Comparison of ENCODE assay signal across 11 mouse cellular contexts in the genomic region with DNA sequence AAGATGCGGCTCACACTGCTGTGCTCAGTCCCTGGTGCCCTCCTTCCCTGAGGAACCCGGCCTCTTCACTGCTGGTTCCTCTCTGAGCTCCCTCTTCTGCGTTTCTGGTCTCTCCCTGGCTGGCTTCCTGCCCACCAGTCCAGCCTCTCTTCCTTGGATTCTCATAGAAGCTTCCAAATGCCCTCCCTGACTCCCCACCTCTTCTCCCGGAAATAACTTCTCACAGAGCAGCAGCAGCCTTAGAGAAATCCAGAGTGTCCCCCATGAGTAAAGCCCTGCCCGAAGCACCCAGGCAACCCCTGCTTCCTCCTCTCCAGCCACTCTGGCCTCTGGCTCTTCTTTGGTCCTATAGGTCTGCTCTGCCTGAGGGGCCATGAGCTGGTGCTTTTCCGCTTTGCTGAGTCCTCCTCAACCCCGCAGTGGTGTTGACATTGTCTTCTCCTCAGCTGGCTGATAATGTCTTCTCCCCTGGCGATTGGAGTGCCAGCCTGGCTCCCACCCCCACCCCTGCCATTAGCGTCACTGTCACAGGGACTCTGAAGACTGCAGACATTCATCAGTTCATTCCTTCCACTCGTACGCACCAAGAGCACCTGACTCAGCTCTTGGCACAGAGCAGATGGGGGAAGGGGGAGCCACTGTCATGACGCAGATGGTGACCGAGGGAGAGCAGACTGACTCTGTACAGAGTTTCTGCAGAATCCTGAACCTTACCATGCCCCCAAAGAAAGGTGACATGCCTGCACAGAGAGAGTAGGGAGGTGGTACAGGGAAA.
DNase-seq lines count a peak whose midpoint lies in the region; ATAC-seq and TF ChIP-seq lines count a peak whose summit lies in the region.
"Had no signal": no experiment of that assay in that cellular context is flagged by ENCODE, and none has a peak within 500 bp of the region (broad histone marks: within the 10 kb centered on the region; RNA-seq: fewer than 3 reads in every experiment).

No protein-coding gene starts in this region.

- no peaks in the 10 kb centered on the region for H3K9me3 ChIP-seq in heart, postnatal 0 days (replicated peaks; ENCODE audit: control insufficient read depth, low read length)

- no peak overlapping the region for H3K27ac ChIP-seq in layer of hippocampus, adult 2 months
- no peak overlapping the region for H3K27ac ChIP-seq in heart, postnatal 0 days (ENCODE audit: low read depth)

- peak overlapping the region; percentile 19 for H3K4me2 ChIP-seq in heart, postnatal 0 days (ENCODE audit: low read depth, low read length)

- no peak overlapping the region for H3K9ac ChIP-seq in heart, postnatal 0 days (replicated peaks; ENCODE audit: low read depth, low read length)

- no peak for TF ChIP-seq CTCF in layer of hippocampus, adult 2 months (conservative IDR thresholded peaks at IDR 0.05)
- no peak for TF ChIP-seq CTCF in heart, postnatal 0 days (IDR thresholded peaks at IDR 0.05; ENCODE audit: low read depth)

- ATAC-seq in heart, postnatal 0 days (ENCODE audit: insufficient read depth, low read depth) = peak; percentile 90
- ATAC-seq: activated CD4-positive, CD25-positive, alpha-beta regulatory T cell, adult 4 months had no signal

- TF ChIP-seq EP300 in heart, postnatal 0 days (IDR thresholded peaks at IDR 0.05; ENCODE audit: low read depth) = no peak

- H3K36me3 ChIP-seq in heart, postnatal 0 days (replicated peaks; ENCODE audit: control insufficient read depth, insufficient read depth, low read length) = no peaks in the 10 kb centered on the region

- no peak overlapping the region for H3K4me3 ChIP-seq in layer of hippocampus, adult 2 months
- no peak overlapping the region for H3K4me3 ChIP-seq in heart, postnatal 0 days (ENCODE audit: low read depth, low read length)

- H3K27me3 ChIP-seq in heart, postnatal 0 days (ENCODE audit: control insufficient read depth, insufficient read depth, low read length) = no peaks in the 10 kb centered on the region

- DNase-seq in layer of hippocampus, adult 2 months (ENCODE audit: low spot score in 2 of 2) = peak; percentile 39 to 64
- no peak for DNase-seq in layer of hippocampus, adult 8-10 months (ENCODE audit: low spot score in 2 of 2)
- peak; percentile 54 for DNase-seq in adrenal gland, postnatal 25 days
- peak; percentile 82 for DNase-seq in cerebellum, adult 9-11 months
- DNase-seq in heart, postnatal 0 days (ENCODE audit: low spot score) = peak; percentile 67
- no peak for DNase-seq in urinary bladder, postnatal 10 days (ENCODE audit: low spot score)
- DNase-seq in lung, postnatal 36 days = no peak
- DNase-seq: kidney, postnatal 36 days; lung, postnatal 4 days; thymus, adult 18-20 months had no signal

- no peaks in the 10 kb centered on the region for H3K4me1 ChIP-seq in heart, postnatal 0 days (ENCODE audit: control insufficient read depth, insufficient read depth)

- whole genome bisulfite sequencing in heart, postnatal 0 days = 38% methylated on average over 13 of the region's 13 CpGs

Comparison
In these comparisons a context has a peak if more than half of its experiments do, and no peak if none do; other contexts are left out.
1. DNase-seq: peak in layer of hippocampus, adult 2 months (2 of 2), adrenal gland, postnatal 25 days (single experiment), cerebellum, adult 9-11 months (single experiment) and heart, postnatal 0 days (single experiment); none in layer of hippocampus, adult 8-10 months (0 of 2), urinary bladder, postnatal 10 days (single experiment) and lung, postnatal 36 days (single experiment).